Mouse (Mus musculus): ENCODE data around the gene Duox2.

The Duox2 gene

DNA sequence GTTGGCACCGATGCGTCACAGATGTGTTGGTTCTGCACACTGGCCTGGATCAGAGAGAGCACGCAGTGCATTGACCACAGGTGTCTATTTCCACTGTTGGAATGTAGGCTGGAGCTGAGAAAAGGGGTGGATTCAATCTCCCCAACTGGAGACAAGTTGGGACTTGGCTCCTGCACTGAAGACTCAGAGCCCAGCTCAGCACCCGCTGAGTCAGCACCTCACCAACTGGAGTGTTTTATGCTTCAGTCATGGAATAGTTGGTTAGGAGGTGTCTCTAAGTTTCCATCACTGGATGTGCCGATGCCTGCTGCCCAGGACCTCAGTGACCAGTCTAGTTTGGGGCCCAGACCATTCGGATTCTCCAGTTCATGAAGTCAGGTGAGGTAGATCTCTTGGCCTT is 67.9 kb downstream of the Duox2 start:
- no peaks in the 10 kb centered on the region for H3K9me3 ChIP-seq (ENCODE audit: low read length)
- H3K4me3 ChIP-seq (replicated peaks; ENCODE audit: low read length), result no peak overlapping the region
- H3K27me3 ChIP-seq (ENCODE audit: insufficient read depth, low read length), result peaks cover 18% of the 10 kb centered on the region
- TF ChIP-seq CTCF (conservative IDR thresholded peaks at IDR 0.05; ENCODE audit: low read length), result no peak
- no peak for TF ChIP-seq NANOG (IDR thresholded peaks at IDR 0.05; ENCODE audit: borderline replicate concordance, low read length)
- TF ChIP-seq POU5F1 (IDR thresholded peaks at IDR 0.05; ENCODE audit: borderline replicate concordance, low read length), result no peak
- H3K4me1 ChIP-seq (replicated peaks; ENCODE audit: low read depth, low read length), result peaks cover 38% of the 10 kb centered on the region
- no peaks in the 10 kb centered on the region for H3K36me3 ChIP-seq (ENCODE audit: insufficient read depth, low read length)
